Mouse (Mus musculus) E14TG2a.4 (cell line): Measurements from ENCODE around the gene Nectin4.

ENCODE experiments used
- H3K27me3 ChIP-seq: 2 replicates; pipeline ENCODE4 v1.6.1; 2014; ENCODE audit warnings: low read length, control low read depth; ENCODE audit not compliant: insufficient read depth
- H3K36me3 ChIP-seq: 2 replicates; pipeline ENCODE4 v1.6.1; 2014; ENCODE audit warnings: low read length, control low read depth; ENCODE audit not compliant: insufficient read depth
- H3K4me1 ChIP-seq: replicated peaks from 2 replicates; pipeline ENCODE4 v1.6.1; 2014; ENCODE audit warnings: low read depth, low read length, control low read depth
- H3K4me3 ChIP-seq: replicated peaks from 2 replicates; pipeline ENCODE4 v1.5.1; 2014; ENCODE audit warnings: mild to moderate bottlenecking, low read length
- H3K9me3 ChIP-seq: 2 replicates; pipeline ENCODE4 v1.6.1; 2014; ENCODE audit warnings: low read length, control low read depth
- CTCF ChIP-seq: conservative IDR thresholded peaks from 2 replicates; pipeline ENCODE4 v1.5.1; 2014; ENCODE audit warnings: low read length
- NANOG ChIP-seq: IDR thresholded peaks from 2 replicates; pipeline ENCODE4 v1.6.1; 2014; ENCODE audit warnings: borderline replicate concordance, low read length, mixed read lengths
- POU5F1 ChIP-seq: IDR thresholded peaks from 2 replicates; pipeline ENCODE4 v1.6.1; 2014; ENCODE audit warnings: low read length, borderline replicate concordance

Nectin4 gene

DNA sequence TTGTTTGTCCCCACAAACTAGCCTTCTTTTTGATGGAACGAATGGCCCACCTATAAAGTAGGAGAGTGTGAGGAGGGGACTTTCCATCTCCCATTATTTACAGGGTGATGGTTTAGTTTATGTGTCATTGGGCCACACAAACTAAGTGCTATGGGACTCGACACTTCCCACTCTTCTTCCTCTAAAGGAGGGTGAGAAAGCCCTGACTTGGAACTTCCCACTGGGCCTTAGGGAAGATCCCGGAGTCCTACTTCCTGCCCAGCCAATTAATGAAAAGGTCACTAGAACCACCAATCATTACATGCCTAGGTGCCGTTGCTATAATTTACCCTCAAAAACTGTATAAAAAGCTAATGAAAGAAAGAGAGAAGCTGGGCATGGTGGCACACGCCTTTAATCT, 62.3 kb downstream of the Nectin4 start:
- peaks cover 21% of the 10 kb centered on the region for H3K4me1 ChIP-seq
- no peaks in the 10 kb centered on the region for H3K36me3 ChIP-seq
- no peaks in the 10 kb centered on the region for H3K27me3 ChIP-seq
- no peaks in the 10 kb centered on the region for H3K9me3 ChIP-seq
- H3K4me3 ChIP-seq: no peak overlapping the region
- TF ChIP-seq NANOG: no peak

DNA sequence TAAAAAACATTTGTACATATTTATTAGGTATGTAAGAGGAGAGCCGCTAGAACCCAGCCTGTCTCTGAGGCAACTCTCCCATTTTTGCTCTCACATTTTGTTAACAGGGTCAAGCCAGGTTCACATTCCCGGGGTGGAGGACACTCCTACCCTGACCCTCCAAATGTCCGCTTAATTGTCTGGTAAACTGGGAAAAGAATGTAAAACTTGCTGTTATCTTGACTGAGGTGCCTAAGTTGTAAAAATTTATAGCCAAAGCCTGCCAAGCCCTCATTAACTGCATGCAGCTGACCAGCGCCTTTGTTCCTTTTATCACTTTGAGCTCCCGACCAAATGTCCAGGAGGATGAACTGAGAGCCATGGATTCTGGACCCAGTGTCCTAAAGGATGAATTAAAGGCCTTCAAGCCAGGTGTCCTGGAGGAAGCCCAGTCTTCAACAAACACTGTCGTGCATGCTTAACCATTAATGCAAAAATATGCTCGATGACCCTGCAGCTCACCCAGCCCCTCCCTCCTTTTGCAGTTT, 65.5 kb downstream of the Nectin4 start:
- no peak for TF ChIP-seq NANOG
- no peak for TF ChIP-seq POU5F1
- TF ChIP-seq CTCF: no peak
- Histone ChIP-seq H3K4me3 (no peak overlapping the region), H3K4me1 (peaks cover 35% of the 10 kb centered on the region), H3K36me3 (peaks cover 4% of the 10 kb centered on the region; the same call in 1 of the 2 replicates), H3K9me3 (no peaks in the 10 kb centered on the region), H3K27me3 (no peaks in the 10 kb centered on the region)

DNA sequence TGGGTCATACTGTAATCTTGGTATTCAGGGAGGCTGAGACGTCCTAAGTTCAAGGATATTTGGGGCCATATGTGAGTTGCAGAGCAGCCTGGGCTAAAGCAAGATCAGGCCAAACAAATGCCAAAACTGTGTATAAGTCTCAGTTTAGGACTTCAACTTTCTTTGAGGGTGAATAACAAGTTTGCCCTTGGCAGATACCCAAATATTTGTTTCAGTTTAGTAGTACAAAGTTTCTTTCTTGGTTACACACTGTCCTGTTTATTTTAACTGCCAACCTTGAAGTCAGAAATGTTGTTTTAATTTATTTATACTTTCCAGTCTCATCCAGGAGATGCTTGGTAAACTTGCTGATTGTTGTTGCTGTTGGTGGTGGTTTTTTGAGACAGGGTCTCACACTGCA, 66.1 kb downstream of the Nectin4 start:
- H3K36me3 ChIP-seq: peaks cover 4% of the 10 kb centered on the region; the same call in 1 of the 2 replicates
- no peaks in the 10 kb centered on the region for H3K9me3 ChIP-seq
- no peaks in the 10 kb centered on the region for H3K27me3 ChIP-seq
- no peak overlapping the region for H3K4me3 ChIP-seq
- peaks cover 42% of the 10 kb centered on the region for H3K4me1 ChIP-seq
- TF ChIP-seq CTCF: no peak
- TF ChIP-seq NANOG: no peak
- TF ChIP-seq POU5F1: no peak

DNA sequence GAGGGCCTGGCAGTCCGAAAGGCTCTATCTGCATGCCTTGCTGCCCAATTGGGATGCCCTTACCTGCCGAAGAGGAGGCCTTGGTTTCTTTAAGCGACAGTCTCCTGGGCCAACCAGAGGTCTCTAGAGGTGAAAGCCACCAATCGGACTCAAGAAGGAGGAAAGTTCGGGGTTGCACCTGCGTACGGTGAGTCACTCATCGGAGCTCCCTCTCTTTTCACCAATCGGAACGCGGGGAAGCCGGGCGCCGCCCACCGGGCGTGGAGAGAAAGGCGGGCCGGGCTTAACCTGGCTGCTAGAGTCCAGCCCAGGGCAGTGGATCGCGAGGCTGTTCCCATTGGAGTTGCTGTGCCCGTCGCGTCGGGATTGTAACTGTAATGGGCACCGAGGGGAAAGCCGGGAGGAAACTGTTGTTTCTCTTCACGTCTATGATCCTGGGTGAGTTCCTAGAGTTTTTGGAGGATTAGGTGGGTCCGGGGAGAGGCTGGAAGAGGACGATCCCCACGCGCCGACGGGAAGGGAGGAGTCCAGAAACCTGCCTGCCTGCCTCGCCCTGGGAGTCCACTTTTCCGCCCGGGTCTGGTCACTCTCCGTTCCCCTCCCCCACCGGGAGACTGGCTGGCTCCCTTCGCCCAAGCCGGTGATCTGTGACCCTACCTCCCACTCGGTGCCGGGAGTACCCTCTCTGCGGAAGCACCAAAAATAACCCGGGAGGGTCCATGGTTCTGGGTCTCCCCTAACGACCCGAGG, 67.5 kb downstream of the Nectin4 start, which contains the start of gene F11r:
F11r (plus strand) TSS at position 272 of the 750 bp plus-strand sequence.
- Histone ChIP-seq H3K4me3 (peak within 1 kb of the TSS; percentile 96), H3K27me3 (no peaks in the 10 kb centered on the region), H3K9me3 (no peaks in the 10 kb centered on the region), H3K4me1 (peaks cover 56% of the 10 kb centered on the region), H3K36me3 (peaks cover 4% of the 10 kb centered on the region; the same call in 1 of the 2 replicates)
- TF ChIP-seq POU5F1 (no peak), CTCF (no peak), NANOG (no peak)
